Mouse (Mus musculus) heart, postnatal 25 days (tissue): ENCODE measurements around the gene Lims1. TPM values are rescaled to one million over a fixed set of nuclear protein-coding genes. Genes with fewer than 3 reads are reported as not detected.

Experiments
- DNase-seq: peaks from one replicate; pipeline ENCODE4 v3.0.0; 2022; ENCODE audit warnings: low spot score
- intact Hi-C: fragments of 180-260 bp; cut with DNase I; formaldehyde crosslinking; loops from one replicate; pipeline ENCODE4 v1.15.1; 2025
- total RNA-seq, 2 experiments: library from RNA; stranded (reverse); gene quantifications; 2 replicates each; pipeline ENCODE4 v1.2.3; 2021

Lims1 gene
- total RNA-seq, 2 experiments from 2014 or later, result 168 to 192 TPM

- no peak for DNase-seq
- intact Hi-C loops, result no loop called here
These were observed 18.9 kb downstream of the Lims1 start for GRCm38 (mm10) chr10:58342199-58342598.

GRCm38 (mm10) chr10:58343552-58343951 is 20.3 kb downstream of the Lims1 start:
- no peak for DNase-seq
- intact Hi-C loops, result no loop called here

- intact Hi-C loops, result no loop called here
- DNase-seq, result no peak
These were observed 27.3 kb downstream of the Lims1 start for GRCm38 (mm10) chr10:58350600-58350999.

GRCm38 (mm10) chr10:58351670-58352069 is 28.4 kb downstream of the Lims1 start:
- intact Hi-C loops, result no loop called here
- DNase-seq, result no peak

- DNase-seq, result no peak
- intact Hi-C loops, result no loop called here
These were observed 29.1 kb downstream of the Lims1 start for GRCm38 (mm10) chr10:58352364-58352763.

- no peak for DNase-seq
- intact Hi-C loops, result no loop called here
These were observed 31.3 kb downstream of the Lims1 start for GRCm38 (mm10) chr10:58354561-58354960.

- intact Hi-C loops, result no loop called here
- DNase-seq, result no peak
These were observed 33.2 kb downstream of the Lims1 start for GRCm38 (mm10) chr10:58356460-58356859.

- intact Hi-C loops, result no loop called here
- DNase-seq, result no peak
These were observed 35.9 kb downstream of the Lims1 start for GRCm38 (mm10) chr10:58359123-58359522.

- no peak for DNase-seq
- intact Hi-C loops, result loop anchor here (2.0 kb wide), 1 partner anchor 17 kb away; no protein-coding TSS in a partner anchor
These were observed 36.7 kb downstream of the Lims1 start for GRCm38 (mm10) chr10:58359952-58360351.

GRCm38 (mm10) chr10:58362745-58363144 is 39.5 kb downstream of the Lims1 start:
- intact Hi-C loops, result loop anchor here (2.0 kb wide), 1 partner anchor 84 kb away; the partner anchor contains the start of gene Ranbp2
- DNase-seq, result no peak

- DNase-seq, result no peak
- intact Hi-C loops, result no loop called here
These were observed 41.7 kb downstream of the Lims1 start for GRCm38 (mm10) chr10:58364770-58365515.

- intact Hi-C loops, result no loop called here
- no peak for DNase-seq
These were observed 45.8 kb downstream of the Lims1 start for GRCm38 (mm10) chr10:58368791-58369706.

- DNase-seq, result no peak
- intact Hi-C loops, result no loop called here
These were observed 46.4 kb downstream of the Lims1 start for GRCm38 (mm10) chr10:58369707-58370093.

- intact Hi-C loops, result no loop called here
- no peak for DNase-seq
These were observed 46.9 kb downstream of the Lims1 start for GRCm38 (mm10) chr10:58370143-58370542.

GRCm38 (mm10) chr10:58370559-58370958 is 47.3 kb downstream of the Lims1 start:
- intact Hi-C loops, result no loop called here
- no peak for DNase-seq

- no peak for DNase-seq
- intact Hi-C loops, result no loop called here
These were observed 48.1 kb downstream of the Lims1 start for GRCm38 (mm10) chr10:58371279-58371842.

- DNase-seq, result no peak
- intact Hi-C loops, result no loop called here
These were observed 49.3 kb downstream of the Lims1 start for GRCm38 (mm10) chr10:58372430-58373030.

- intact Hi-C loops, result no loop called here
- DNase-seq, result no peak
These were observed 50.6 kb downstream of the Lims1 start for GRCm38 (mm10) chr10:58373829-58374228.

GRCm38 (mm10) chr10:58377592-58378197 is 54.4 kb downstream of the Lims1 start:
- DNase-seq, result no peak
- intact Hi-C loops, result loop anchor here (2.0 kb wide), 1 partner anchor 17 kb away; no protein-coding TSS in a partner anchor

- intact Hi-C loops, result no loop called here
- no peak for DNase-seq
These were observed 55.1 kb downstream of the Lims1 start for GRCm38 (mm10) chr10:58378380-58378779.
